9 mouse cellular contexts compared by ENCODE assay signal in genomic region chr1:104769250-104769607, GRCm38 (mm10). TPM values are rescaled to one million over a fixed set of nuclear protein-coding genes. Genes with fewer than 3 reads are reported as not detected.
DNase-seq lines count a peak whose midpoint lies in the region; ATAC-seq and TF ChIP-seq lines count a peak whose summit lies in the region.
"Had no signal": no experiment of that assay in that cellular context is flagged by ENCODE, and none has a peak within 500 bp of the region (broad histone marks: within the 10 kb centered on the region; RNA-seq: fewer than 3 reads in every experiment).

No protein-coding gene starts in this region.

- WGBS in liver, embryonic 12.5 days (ENCODE audit: insufficient replicate concordance) = 2% methylated on average over 12 of the region's 12 CpGs
- 2% methylated on average over 12 of the region's 12 CpGs for WGBS in lung, adult 2 months

- H3K9me3 ChIP-seq in liver, embryonic 12.5 days (replicated peaks) = no peaks in the 10 kb centered on the region

- TF ChIP-seq CTCF in lung, adult 2 months (IDR thresholded peaks at IDR 0.05; ENCODE audit: insufficient read depth, low read length) = no peak

- ATAC-seq in liver, embryonic 12.5 days = no peak

- DNase-seq in layer of hippocampus, adult 11-12 months (ENCODE audit: low spot score) = peak; percentile 28
- no peak for DNase-seq in layer of hippocampus, adult 9-10 months (ENCODE audit: low spot score)
- DNase-seq in cerebellum, postnatal 25 days = peak; percentile 66 to 69
- DNase-seq in heart, postnatal 4 days = peak; percentile 17
- DNase-seq in right cerebral cortex, postnatal 36 days (ENCODE audit: low spot score in 2 of 2) = peak; percentile 18 to 30
- DNase-seq in thymus, postnatal 36 days = no peak
- DNase-seq in lung, adult 2 months = no peak

- TF ChIP-seq POLR2A in lung, adult 2 months (IDR thresholded peaks at IDR 0.05; ENCODE audit: borderline replicate concordance, extremely low read depth, low read depth, low read length) = no peak

- H3K4me2 ChIP-seq in liver, embryonic 12.5 days = peak overlapping the region; percentile 54

- H3K27ac ChIP-seq in liver, embryonic 12.5 days = no peak overlapping the region

- no peaks in the 10 kb centered on the region for H3K36me3 ChIP-seq in liver, embryonic 12.5 days

- peak overlapping the region; percentile 26 for H3K4me3 ChIP-seq in liver, embryonic 12.5 days
- H3K4me3 ChIP-seq in lung, adult 2 months (replicated peaks; ENCODE audit: extremely low read depth, low read depth, low read length) = no peak overlapping the region

- no peaks in the 10 kb centered on the region for H3K4me1 ChIP-seq in liver, embryonic 12.5 days
- H3K4me1 ChIP-seq in lung, adult 2 months (ENCODE audit: control insufficient read depth, insufficient read depth, low read length) = peaks cover 2% of the 10 kb centered on the region; the same call in 1 of the 2 replicates

- H3K27me3 ChIP-seq in liver, embryonic 12.5 days (replicated peaks) = peaks cover 36% of the 10 kb centered on the region

- H3K9ac ChIP-seq in liver, embryonic 12.5 days = no peak overlapping the region

RNA-seq across cellular contexts. Expression of gene Cdh20, which starts 0.9 kb away (rescaled TPM):
- total RNA-seq in heart, postnatal 4 days (2021) = 1 to 10 TPM; 2.4 to 2.9 TPM
- polyA plus RNA-seq in liver, embryonic 12.5 days (2016; fragmentation: Nextera tagmentation; extraction: Ambion mirVana) = not detected in 2 replicates
- 0.08 and 0.09 TPM in 2 replicates for polyA plus RNA-seq in lung, adult 2 months (2012; rRNA removed)
- total RNA-seq: liver, adult 2 months had no signal
- polyA plus RNA-seq: liver, adult 2 months had no signal

Comparison
In these comparisons a context has a peak if more than half of its experiments do, and no peak if none do; other contexts are left out.
1. DNase-seq: peak in layer of hippocampus, adult 11-12 months (single experiment), cerebellum, postnatal 25 days (2 of 2), heart, postnatal 4 days (single experiment) and right cerebral cortex, postnatal 36 days (2 of 2); none in layer of hippocampus, adult 9-10 months (single experiment), thymus, postnatal 36 days (0 of 2) and lung, adult 2 months (single experiment).